Mouse (Mus musculus): Measurements from ENCODE around the gene Ifna5. TPM values are rescaled to one million over a fixed set of nuclear protein-coding genes. Genes with fewer than 3 reads are reported as not detected.

Gene Ifna5
- total RNA-seq, 4 experiments from 2014 or later: not detected

GRCm38 (mm10) chr4:88863309-88863708 is 28.0 kb downstream of the Ifna5 start:
- DNase-seq (ENCODE audit: low spot score in 2 of 2): no peak

GRCm38 (mm10) chr4:88864599-88864998 is 29.3 kb downstream of the Ifna5 start:
- no peak for DNase-seq (ENCODE audit: low spot score in 2 of 2)

GRCm38 (mm10) chr4:88865011-88865569 is 29.8 kb downstream of the Ifna5 start:
- DNase-seq (ENCODE audit: low spot score in 2 of 2): no peak

GRCm38 (mm10) chr4:88867366-88867925 is 32.1 kb downstream of the Ifna5 start:
- peak; percentile 27 to 72 for DNase-seq (ENCODE audit: low spot score in 2 of 2)

- DNase-seq (ENCODE audit: low spot score in 2 of 2): no peak
Measured at GRCm38 (mm10) chr4:88867926-88868911, 32.9 kb downstream of the Ifna5 start.

- no peak for DNase-seq (ENCODE audit: low spot score in 2 of 2)
Measured at GRCm38 (mm10) chr4:88872691-88873090, 37.4 kb downstream of the Ifna5 start.

- DNase-seq (ENCODE audit: low spot score in 2 of 2): no peak
Measured at GRCm38 (mm10) chr4:88875435-88876095, 40.2 kb downstream of the Ifna5 start.

GRCm38 (mm10) chr4:88876520-88876919 is 41.2 kb downstream of the Ifna5 start:
- no peak for DNase-seq (ENCODE audit: low spot score in 2 of 2)

- DNase-seq (ENCODE audit: low spot score in 2 of 2): no peak
Measured at GRCm38 (mm10) chr4:88878246-88878645, 42.9 kb downstream of the Ifna5 start.

GRCm38 (mm10) chr4:88878772-88879171 is 43.4 kb downstream of the Ifna5 start:
- DNase-seq (ENCODE audit: low spot score in 2 of 2): no peak

- no peak for DNase-seq (ENCODE audit: low spot score in 2 of 2)
Measured at GRCm38 (mm10) chr4:88880101-88880500, 44.8 kb downstream of the Ifna5 start, which contains the start of gene Ifne. TSS of gene Ifne (minus strand) at chr4:88880201.

Other genes with a start within 250 kb of the Ifna5 start
- gene Ifna9, start 243.1 kb upstream of the Ifna5 start, total RNA-seq (2022): not detected
- not detected for gene Ifna12, start 232.1 kb upstream of the Ifna5 start, total RNA-seq (2022)
- gene C87499, start 201.1 kb upstream of the Ifna5 start, total RNA-seq (2022): not detected
- not detected for gene Ifna13, start 191.1 kb upstream of the Ifna5 start, total RNA-seq (2022)
- gene Ifna16, start 158.6 kb upstream of the Ifna5 start, total RNA-seq (2022): not detected
- not detected for gene Ifna2, start 151.6 kb upstream of the Ifna5 start, total RNA-seq (2022)
- not detected for gene Ifnab, start 144.2 kb upstream of the Ifna5 start, total RNA-seq (2022)
- gene Gm26566, start 113.7 kb upstream of the Ifna5 start, total RNA-seq (2022): 1 to 10 TPM in 1 of 4 experiments, under 1 TPM in 3; 0.72 to 1.7 (median 0.82) TPM
- 100 to 1,000 TPM in 3 of 4 experiments, 10 to 100 TPM in 1; 96.8 to 117 (median 107) TPM for gene Klhl9, start 113.1 kb upstream of the Ifna5 start, total RNA-seq (2022)
- gene Gm13271, start 80.7 kb upstream of the Ifna5 start, total RNA-seq (2022): not detected
- gene Gm13283, start 75.4 kb upstream of the Ifna5 start, total RNA-seq (2022): not detected
- gene Gm13290, start 61.7 kb upstream of the Ifna5 start, total RNA-seq (2022): not detected
- not detected for gene Gm13289, start 58.6 kb upstream of the Ifna5 start, total RNA-seq (2022)
- not detected for gene Gm13272, start 55.7 kb upstream of the Ifna5 start, total RNA-seq (2022)
- gene Ifnz, start 53.4 kb upstream of the Ifna5 start, total RNA-seq (2022): not detected
- not detected for gene Gm13276, start 49.8 kb upstream of the Ifna5 start, total RNA-seq (2022)
- not detected for gene Gm13277, start 46.9 kb upstream of the Ifna5 start, total RNA-seq (2022)
- gene Gm13278, start 44.0 kb upstream of the Ifna5 start, total RNA-seq (2022): not detected
- gene Gm13275, start 41.0 kb upstream of the Ifna5 start, total RNA-seq (2022): not detected
- not detected for gene Gm13279, start 38.1 kb upstream of the Ifna5 start, total RNA-seq (2022)
- gene Gm13285, start 35.9 kb upstream of the Ifna5 start, total RNA-seq (2022): not detected
- not detected for gene Gm13287, start 32.3 kb upstream of the Ifna5 start, total RNA-seq (2022)
- gene Gm13288, start 30.0 kb upstream of the Ifna5 start, total RNA-seq (2022): not detected
- not detected for gene Ifna7, start 19.3 kb upstream of the Ifna5 start, total RNA-seq (2022)
- not detected for gene Ifna11, start 15.6 kb upstream of the Ifna5 start, total RNA-seq (2022)
- gene Ifna6, start 8.1 kb upstream of the Ifna5 start, total RNA-seq (2022): not detected
- not detected for gene Ifna4, start 6.3 kb downstream of the Ifna5 start, total RNA-seq (2022)
- gene Ifna1, start 14.6 kb downstream of the Ifna5 start, total RNA-seq (2022): not detected
- not detected for gene Ifne, start 44.7 kb downstream of the Ifna5 start, total RNA-seq (2022)

All from layer of hippocampus, adult 8-10 months (tissue).